ENCODE assay signal across 8 mouse cellular contexts in genomic region chr9:63535042-63535441, GRCm38 (mm10).
DNase-seq lines count a peak whose midpoint lies in the region; ATAC-seq lines count a peak whose summit lies in the region.
"Had no signal": no experiment of that assay in that cellular context is flagged by ENCODE, and none has a peak within 500 bp of the region (broad histone marks: within the 10 kb centered on the region; RNA-seq: fewer than 3 reads in every experiment).

No protein-coding gene starts in this region.

- no peaks in the 10 kb centered on the region for H3K9me3 ChIP-seq in hindbrain, embryonic 15.5 days
- no peaks in the 10 kb centered on the region for H3K9me3 ChIP-seq in midbrain, embryonic 16.5 days (replicated peaks; ENCODE audit: control insufficient read depth, low read length, poor library complexity, severe bottlenecking)

- H3K4me1 ChIP-seq in hindbrain, embryonic 15.5 days (replicated peaks), result peaks cover 15% of the 10 kb centered on the region
- H3K4me1 ChIP-seq in midbrain, embryonic 16.5 days (ENCODE audit: control insufficient read depth, insufficient read depth, low read length), result peaks cover 17% of the 10 kb centered on the region

- no peaks in the 10 kb centered on the region for H3K27me3 ChIP-seq in hindbrain, embryonic 15.5 days
- H3K27me3 ChIP-seq in midbrain, embryonic 16.5 days (ENCODE audit: control insufficient read depth, insufficient read depth, low read depth, low read length), result no peaks in the 10 kb centered on the region

- 22% methylated on average over 6 of the region's 6 CpGs for WGBS in hindbrain, embryonic 15.5 days
- 9% methylated on average over 6 of the region's 6 CpGs for WGBS in midbrain, embryonic 16.5 days

- no peak overlapping the region; the same call in 1 of the 2 replicates for H3K4me2 ChIP-seq in hindbrain, embryonic 15.5 days
- no peak overlapping the region for H3K4me2 ChIP-seq in midbrain, embryonic 16.5 days (ENCODE audit: low read length)

- peak; percentile 59; the same call in 1 of the 2 replicates for ATAC-seq in hindbrain, embryonic 15.5 days (ENCODE audit: low FRiP score, low read depth)
- ATAC-seq in midbrain, embryonic 16.5 days, result peak; percentile 54; the same call in 1 of the 2 replicates
- ATAC-seq: lung, postnatal 0 days had no signal

- H3K4me3 ChIP-seq in hindbrain, embryonic 15.5 days, result no peak overlapping the region
- H3K4me3 ChIP-seq in midbrain, embryonic 16.5 days (ENCODE audit: low read depth, low read length), result no peak overlapping the region

- peak; percentile 34 for DNase-seq in brain, adult 2 months (ENCODE audit: low read depth, low spot score)
- DNase-seq in embryo, embryonic 11.5 days (ENCODE audit: low read depth, low spot score), result peak; percentile 13
- no peak for DNase-seq in spleen, postnatal 10 days (ENCODE audit: low spot score in 2 of 2)
- no peak for DNase-seq in lung, postnatal 14 days
- DNase-seq in ovary, postnatal 10 days (ENCODE audit: low spot score), result no peak

- no peak overlapping the region for H3K9ac ChIP-seq in hindbrain, embryonic 15.5 days
- no peak overlapping the region for H3K9ac ChIP-seq in midbrain, embryonic 16.5 days (ENCODE audit: low read depth, low read length)

- no peaks in the 10 kb centered on the region for H3K36me3 ChIP-seq in hindbrain, embryonic 15.5 days
- no peaks in the 10 kb centered on the region for H3K36me3 ChIP-seq in midbrain, embryonic 16.5 days (ENCODE audit: control insufficient read depth, insufficient read depth, low read length)

- no peak overlapping the region for H3K27ac ChIP-seq in hindbrain, embryonic 15.5 days (replicated peaks)
- H3K27ac ChIP-seq in midbrain, embryonic 16.5 days (ENCODE audit: low read length), result peak overlapping the region; percentile 2; the same call in 1 of the 2 replicates

Comparison
In these comparisons a context has a peak if more than half of its experiments do, and no peak if none do; other contexts are left out.
1. DNase-seq: peak in brain, adult 2 months (single experiment) and embryo, embryonic 11.5 days (single experiment); none in spleen, postnatal 10 days (0 of 2), lung, postnatal 14 days (single experiment) and ovary, postnatal 10 days (single experiment).